Mouse (Mus musculus): Measurements from ENCODE around the gene Fam178b.

DNA sequence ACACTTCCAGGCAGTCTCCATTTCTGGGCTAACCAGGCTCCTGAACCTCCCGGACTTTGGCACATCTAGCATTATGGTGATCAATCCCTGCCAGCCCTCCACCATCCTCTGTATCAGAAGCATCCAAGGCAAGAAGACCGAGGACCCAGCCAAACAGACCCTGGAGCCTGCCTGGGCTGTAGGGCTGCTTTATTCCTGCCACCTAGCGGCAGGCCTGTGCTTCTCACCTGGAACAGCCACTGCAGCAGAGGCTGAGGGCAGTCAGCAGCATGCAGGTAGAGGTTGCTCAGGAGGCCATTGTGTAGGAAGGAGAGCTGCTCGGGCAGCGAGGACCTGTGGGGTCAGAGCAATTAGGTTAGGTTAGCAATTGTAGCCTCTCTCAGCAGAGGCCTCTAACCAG, 48.0 kb downstream of the Fam178b start:
- TF ChIP-seq CTCF (IDR thresholded peaks at IDR 0.05; ENCODE audit: extremely low read depth, insufficient read length, insufficient replicate concordance, low read depth, low read length) (peak; percentile 77; the same call in 1 of the 2 replicates), POLR2A (IDR thresholded peaks at IDR 0.05; ENCODE audit: low read depth, low read length) (no peak)
